Mouse (Mus musculus): ENCODE data around the gene Efemp2.

DNA sequence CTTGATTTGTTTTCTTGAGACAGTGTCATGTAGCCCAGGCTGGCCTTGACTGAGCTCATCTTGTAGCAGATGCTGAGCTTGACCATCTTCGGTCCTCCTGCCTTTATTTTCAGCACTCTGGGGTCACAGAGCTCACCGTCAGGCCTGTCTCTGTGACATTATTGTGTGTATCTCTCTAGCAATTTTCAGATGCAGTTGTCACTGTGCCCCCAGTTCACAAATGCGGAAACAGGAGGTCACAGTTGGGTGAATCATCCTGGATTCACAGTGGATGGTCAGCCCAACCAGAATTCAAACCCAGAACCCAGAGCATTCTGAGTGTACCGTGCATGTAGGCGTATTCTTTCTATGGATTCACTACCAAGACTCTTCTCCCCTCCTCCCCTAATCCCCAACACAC, 28.0 kb upstream of the Efemp2 start:
- TF ChIP-seq CTCF (IDR thresholded peaks at IDR 0.05; ENCODE audit: low read depth, low read length): no peak
- TF ChIP-seq GATA1 (IDR thresholded peaks at IDR 0.05; ENCODE audit: borderline replicate concordance, low read length): no peak
